Mouse (Mus musculus) left cerebral cortex, postnatal 25 days (tissue): Measurements from ENCODE around the gene Smc4. TPM values are rescaled to one million over a fixed set of nuclear protein-coding genes. Genes with fewer than 3 reads are reported as not detected.
"Not testable (repeated sequence)": the region's sequence is repeated elsewhere in the genome, so short reads cannot be mapped to it uniquely, and the experiment has no call there.

Experiments
- DNase-seq, 2 experiments: peaks; one replicate each; pipeline ENCODE4 v3.0.0; 2022; ENCODE audit warnings: low spot score in 2 of 2, mixed read lengths in 1 of 2
- intact Hi-C: fragments of 180-260 bp; cut with DNase I; formaldehyde crosslinking; loops from one replicate; pipeline ENCODE4 v1.15.1; 2025
- total RNA-seq, 2 experiments: library from RNA; stranded (reverse); gene quantifications; 2 replicates each; pipeline ENCODE4 v1.2.3; 2021

Gene Smc4
- total RNA-seq, 2 experiments from 2014 or later, result 5.3 to 5.6 TPM

DNA sequence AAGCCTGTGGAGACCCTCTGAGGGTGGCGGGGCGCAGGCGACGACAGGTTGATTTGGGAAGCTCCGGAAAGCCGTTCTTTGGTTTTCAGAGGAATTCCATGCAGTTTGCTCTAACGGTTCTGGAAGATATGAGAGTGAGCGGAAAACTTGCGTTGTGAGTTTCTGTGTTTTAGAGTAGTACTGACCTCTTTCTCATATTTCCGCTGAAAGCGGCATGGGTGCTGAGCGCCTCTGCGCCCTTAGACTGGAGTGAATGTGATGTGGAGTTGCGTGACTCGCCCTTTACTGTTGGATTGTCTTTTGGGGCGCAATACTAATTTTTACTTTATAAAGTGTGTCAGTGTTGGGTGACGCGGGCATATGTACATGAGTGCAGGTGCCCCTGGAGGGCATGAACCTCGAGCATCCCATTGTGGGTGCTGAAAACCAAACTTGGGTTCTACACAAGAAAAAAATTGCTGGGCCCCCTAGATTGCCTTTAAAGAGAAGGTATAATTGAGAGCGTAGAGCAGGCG is 1.8 kb downstream of the Smc4 start:
- intact Hi-C loops, result no loop called here

DNA sequence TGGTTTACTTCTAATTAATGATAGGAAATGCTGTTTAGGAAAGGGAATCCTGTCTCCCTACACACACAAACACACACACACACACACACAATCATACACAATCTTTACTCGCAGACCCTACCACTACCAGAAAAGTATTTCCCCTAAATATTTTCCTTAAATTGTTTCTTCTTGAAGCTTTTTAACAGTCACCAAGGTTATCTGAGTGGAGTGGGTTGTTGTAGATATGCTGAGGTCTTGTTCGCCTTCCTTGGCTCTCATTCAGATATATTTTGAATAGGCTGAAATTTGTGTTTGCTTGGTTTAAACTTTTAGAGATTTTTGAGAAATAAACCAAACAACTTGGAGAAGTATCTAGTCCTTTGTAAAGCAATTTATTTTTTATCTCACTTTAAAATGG is 4.3 kb downstream of the Smc4 start:
- intact Hi-C loops, result no loop called here
- no peak for DNase-seq

More for the DNA sequence above, 1.8 kb downstream of the Smc4 start:
- DNase-seq, result no peak

DNA sequence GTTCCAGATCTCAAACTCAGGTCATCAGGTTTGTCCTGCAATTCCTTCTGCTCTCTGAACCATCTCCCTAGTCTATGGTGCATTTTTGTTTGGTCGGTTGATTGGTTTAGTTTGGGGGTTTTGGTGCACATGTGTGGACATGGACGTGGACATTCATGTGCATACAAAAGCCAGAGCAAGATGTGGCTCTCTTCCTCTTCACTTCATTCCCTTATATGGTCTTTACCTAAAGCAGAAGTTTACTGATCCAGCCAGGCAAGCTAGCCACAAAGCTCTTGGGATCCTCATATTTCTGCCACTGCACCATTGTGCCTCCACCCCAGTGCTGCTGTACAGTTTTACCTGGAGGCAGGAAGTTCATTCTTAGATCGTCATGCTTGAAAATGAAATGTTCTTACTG is 12.6 kb downstream of the Smc4 start:
- intact Hi-C loops, result no loop called here
- no peak for DNase-seq

DNA sequence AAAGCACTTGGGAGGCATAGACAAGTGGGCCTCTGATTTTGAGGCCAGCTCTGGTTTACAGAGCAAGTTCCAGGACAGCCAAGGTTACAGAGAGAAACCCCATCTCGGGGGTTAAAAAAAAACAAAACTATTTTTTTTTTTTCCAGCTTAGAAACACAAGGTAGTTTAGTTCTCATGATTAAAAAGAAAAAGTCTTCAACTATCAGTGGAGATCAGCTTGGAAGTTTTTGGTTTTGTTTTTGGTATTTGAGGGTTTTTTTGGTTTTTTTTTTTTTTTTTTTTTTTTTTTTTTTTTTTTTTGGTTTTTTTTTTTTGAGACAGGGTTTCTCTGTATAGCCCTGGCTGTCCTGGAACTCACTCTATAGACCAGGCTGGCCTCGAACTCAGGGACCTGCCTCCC is 14.1 kb downstream of the Smc4 start:
- DNase-seq, intact Hi-C loops: not testable (repeated sequence)

DNA sequence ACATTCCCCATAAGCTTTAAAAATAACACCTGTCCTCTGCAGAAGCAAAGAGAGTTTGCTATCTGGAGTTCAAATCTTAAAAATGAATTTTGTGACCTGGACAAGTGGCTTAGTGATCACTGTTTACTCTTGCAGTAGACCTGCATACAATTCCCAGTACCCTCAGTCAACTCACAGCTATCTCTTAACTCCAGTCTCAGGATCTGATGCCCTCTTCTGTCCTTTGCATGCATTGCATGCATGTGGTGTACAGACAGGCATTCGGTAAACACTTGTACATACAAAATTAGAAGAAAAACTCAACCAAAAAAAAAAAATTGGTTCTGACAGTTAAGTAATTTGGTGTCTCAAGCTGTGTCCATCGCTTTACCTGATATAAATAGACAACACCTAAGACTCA is 15.7 kb downstream of the Smc4 start:
- intact Hi-C loops, result no loop called here
- DNase-seq, result no peak

DNA sequence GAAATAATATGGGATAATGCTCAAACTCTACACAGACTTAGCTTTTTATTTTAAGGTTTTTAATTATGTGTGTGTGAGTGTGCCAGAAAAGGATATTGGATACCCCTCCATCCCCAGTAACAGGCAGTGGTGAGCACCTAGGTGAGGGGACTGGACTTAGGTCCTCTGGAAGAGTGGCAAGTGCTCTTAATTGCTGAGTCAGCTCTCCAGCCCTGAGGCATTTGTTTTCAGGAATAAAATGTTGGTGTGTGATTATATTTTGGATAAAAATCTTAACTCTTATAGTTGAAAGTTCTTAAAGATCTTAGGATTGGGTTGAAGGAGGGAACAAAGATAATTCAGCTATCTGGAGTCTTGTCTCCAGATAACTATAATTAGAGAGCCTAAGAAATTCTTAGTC is 16.2 kb downstream of the Smc4 start:
- intact Hi-C loops, result no loop called here
- DNase-seq, result no peak

DNA sequence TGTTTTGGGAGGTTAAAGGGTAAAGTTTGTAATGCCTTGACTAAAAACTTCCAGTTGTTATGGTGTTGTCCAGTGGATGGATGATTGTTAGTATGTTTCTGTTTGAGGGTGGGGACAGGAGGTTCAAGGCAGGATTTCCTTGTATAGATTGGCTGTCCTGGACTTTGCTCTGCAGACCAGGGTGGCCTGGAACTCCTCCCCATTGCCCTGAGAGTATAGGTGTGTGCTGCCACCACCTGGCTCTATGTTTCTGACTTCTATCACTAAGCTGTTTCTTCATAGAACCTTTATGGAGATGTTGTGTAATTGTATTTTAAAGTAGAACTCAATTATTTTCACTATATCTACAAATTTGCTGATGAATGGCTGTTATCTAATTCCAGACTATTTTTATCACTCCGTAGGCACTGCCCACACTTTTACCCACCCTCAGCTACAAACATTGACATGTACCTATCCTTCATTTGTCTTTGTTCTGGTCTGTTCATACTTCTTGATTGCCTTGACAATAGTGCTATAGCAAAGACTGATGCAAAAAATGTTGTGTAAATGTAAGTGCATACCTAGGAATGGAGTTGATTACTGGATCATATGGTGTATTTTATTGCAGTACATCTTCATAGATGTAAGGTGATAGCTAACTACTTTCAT is 21.7 kb downstream of the Smc4 start:
- intact Hi-C loops, result no loop called here
- no peak for DNase-seq

DNA sequence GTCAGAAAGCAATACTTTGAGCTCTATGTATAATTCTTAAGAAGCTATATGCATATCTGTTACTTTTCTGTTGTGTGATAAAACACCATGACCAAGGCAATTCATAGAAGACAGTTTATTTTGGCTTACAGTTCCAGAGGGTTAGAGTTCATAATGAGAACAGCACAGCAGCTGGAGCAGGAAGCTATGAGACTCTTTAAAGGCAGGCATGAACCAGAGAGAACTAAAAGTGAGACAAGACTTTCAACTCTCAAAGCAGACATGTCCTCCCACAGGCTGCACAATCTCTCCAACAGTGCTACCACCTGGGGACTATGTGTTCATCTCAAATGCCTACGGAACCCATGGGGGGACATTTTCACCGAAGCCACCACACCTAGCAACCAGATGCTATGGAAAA is 35.6 kb downstream of the Smc4 start:
- no peak for DNase-seq
- intact Hi-C loops, result no loop called here

DNA sequence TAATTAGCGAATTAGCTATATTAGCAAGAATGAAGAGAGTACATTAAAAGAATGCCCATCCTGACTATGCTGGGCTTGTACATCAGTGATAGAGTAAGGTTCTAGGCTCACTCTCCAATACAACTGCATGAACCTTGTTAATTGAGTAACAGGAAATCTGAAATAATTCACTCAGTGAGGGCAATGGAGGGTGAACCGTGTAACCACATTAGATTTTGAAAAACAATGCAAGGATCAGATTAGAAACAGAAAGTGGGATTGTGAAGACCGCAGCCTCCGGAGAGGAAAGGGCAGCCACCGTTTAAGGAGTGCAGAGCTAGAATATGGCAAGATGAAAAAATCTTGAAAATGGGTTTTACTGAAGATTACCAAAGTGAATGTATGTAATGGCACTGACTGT is 36.8 kb downstream of the Smc4 start:
- no peak for DNase-seq
- intact Hi-C loops, result no loop called here

DNA sequence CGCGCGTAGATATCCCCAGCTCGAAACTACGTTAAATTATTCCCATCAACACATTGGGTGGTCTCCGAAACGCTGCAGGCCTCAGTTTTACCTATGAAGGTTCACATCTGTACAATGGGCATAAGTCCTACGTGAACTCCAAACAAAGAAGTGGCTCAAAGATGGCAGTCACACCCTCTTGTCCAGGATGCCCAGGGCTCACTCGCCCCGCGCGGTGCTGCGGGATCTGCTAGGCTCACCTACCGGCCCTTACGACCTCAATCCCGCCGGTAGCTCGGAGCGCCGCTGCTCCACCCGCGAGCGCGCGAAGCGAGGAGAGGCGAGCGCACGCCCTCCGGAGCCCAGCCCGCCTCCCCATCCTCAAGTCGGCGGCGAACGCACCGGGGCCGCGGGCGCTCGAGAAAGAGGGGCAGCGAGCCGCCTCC is 39.6 kb downstream of the Smc4 start:
- DNase-seq, result no peak
- intact Hi-C loops, result loop anchor here (2.0 kb wide), 1 partner anchor 39 kb away; the partner anchor contains the start of genes Ift80 and Smc4

DNA sequence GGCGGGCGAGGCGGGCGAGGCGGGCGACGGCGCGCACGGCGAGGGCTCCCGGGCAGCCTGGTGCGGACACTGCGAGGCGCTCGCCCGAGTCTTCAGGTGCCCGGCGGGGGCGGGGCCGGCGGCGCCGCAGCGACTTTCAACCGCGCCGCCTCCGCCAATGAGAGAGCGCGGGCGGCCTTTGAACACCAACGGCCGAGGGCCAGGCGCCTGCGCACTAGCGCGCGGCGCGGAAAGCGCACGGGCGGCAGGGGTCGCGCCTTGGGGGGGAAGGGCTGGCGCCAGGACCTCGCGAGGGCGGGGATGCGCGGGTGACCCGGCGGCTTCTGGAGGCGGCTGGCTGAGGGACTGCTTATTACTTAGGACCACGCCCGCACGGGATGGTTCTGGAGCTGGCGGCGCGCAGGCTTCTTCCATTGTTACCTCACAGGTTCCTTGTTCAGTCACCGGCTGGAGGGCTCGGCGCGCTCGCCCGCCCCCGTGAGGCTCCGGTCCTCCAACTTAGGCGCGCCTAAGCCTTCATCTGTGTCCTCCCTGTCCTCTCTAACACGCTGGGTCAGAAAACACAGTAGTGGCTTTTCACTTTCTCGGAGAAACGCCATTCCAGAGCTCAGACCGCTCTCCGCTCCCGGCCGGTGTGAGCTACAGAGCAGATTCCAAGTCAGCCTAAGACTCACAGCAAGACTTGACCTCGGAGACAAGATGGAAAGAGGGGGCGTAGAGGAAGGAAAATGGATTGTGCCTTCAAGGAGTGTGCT is 40.3 kb downstream of the Smc4 start, which contains the start of gene Trim59:
Trim59 (minus strand) TSS at position 111 of the 755 bp plus-strand sequence.
- intact Hi-C loops, result loop anchor here (2.0 kb wide), 1 partner anchor 40 kb away; the partner anchor contains the start of genes Ift80 and Smc4
- DNase-seq, result peak; percentile 90 to 92

DNA sequence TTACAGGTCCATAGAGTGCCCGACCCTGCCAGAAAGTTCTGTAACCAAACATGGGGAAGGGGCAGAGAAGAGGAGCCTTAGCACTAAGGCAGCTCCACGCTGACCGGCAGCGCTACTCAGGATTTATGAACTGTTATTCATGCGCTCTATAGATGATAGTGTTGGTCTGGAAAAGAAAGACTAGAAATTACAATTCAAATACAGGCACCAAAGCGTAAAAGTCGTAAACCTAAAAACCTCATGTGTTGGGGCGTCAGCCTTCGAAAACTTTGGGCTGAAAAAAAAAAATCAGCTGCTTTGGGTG is 40.8 kb downstream of the Smc4 start:
- intact Hi-C loops, result loop anchor here (2.0 kb wide), 1 partner anchor 41 kb away; the partner anchor contains the start of genes Ift80 and Smc4

DNA sequence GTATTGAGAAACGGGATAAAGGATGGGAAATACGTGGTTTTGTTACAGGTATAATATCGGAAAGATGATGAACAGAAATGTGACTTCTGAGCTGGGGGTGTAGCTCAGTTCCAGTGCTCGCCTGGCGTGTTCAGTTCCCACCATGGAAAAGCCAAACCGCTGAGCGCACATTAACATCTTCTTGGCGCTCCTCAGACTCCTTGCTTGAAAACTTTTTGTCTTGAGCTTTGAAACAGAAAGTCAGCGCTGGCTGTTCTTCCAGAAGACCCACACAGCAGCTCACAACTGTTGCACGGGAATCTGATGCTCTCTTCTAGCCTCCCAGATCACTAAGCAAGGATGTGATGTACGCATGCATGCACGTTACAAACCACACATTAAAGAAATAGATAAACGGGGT is 41.2 kb downstream of the Smc4 start:
- intact Hi-C loops, result loop anchor here (2.0 kb wide), 1 partner anchor 41 kb away; the partner anchor contains the start of genes Ift80 and Smc4
- no peak for DNase-seq

More for the DNA sequence above, 40.8 kb downstream of the Smc4 start:
- peak in 1 of 2 experiments; percentile 12 for DNase-seq

DNA sequence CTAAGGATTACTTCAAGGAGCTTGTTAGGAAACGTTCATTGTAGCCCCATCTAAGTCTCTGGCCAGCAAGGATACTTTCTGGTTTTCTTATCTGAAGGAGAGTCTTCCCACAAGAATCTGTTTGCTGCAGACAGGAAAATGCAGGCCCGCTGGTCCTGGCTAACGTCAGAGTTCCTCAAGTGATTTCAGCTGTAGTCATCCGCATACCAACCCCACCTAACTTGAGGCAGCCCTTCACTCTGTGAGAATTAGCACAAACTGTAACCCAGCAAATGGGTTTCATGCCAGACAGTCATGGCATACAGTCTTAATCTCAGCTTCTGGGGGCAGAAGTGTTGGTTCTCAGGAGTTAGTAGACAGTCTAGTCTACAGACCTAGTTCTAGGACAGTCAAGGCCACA is 42.0 kb downstream of the Smc4 start:
- no peak for DNase-seq
- intact Hi-C loops, result no loop called here

DNA sequence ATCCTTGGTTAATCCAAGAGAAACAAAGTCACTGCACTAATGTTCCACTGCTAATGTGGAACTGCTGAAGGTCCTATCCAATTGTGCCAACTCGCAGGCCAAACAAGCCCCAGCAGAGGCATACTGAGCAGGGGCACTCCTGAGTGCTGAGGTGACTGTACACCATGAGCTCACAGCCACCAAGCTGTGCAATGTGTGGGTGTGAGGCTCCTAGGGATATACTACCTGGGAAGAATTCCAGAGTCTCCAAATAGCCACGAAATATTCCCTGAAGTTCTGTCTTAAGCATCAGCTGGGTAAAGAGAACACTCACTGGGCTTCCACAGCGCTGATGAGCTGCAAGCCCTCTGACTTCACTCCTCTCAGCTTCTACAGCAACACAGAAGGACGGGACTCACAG is 43.1 kb downstream of the Smc4 start:
- intact Hi-C loops, result no loop called here
- DNase-seq, result peak in 1 of 2 experiments; percentile 28

DNA sequence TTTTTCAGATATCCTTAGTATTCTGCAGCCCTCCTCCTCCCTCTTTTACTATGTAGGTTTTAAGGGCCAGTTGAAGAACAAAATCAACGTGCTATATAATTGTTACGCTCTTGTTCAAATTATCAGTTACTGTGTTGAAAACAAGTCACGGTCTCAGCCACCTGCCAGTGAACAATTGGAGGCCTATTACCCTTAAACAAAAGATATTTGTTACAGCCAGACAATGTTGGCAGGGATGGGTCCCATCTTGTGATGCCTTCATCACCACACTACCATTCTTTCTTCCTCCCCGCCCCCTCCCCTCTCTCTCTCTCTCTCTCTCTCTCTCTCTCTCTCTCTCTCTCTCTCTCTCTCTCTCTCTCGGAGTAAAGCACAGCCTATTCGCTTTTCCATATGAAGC is 44.5 kb downstream of the Smc4 start:
- intact Hi-C loops, result no loop called here
- DNase-seq, result peak in 1 of 2 experiments; percentile 25

DNA sequence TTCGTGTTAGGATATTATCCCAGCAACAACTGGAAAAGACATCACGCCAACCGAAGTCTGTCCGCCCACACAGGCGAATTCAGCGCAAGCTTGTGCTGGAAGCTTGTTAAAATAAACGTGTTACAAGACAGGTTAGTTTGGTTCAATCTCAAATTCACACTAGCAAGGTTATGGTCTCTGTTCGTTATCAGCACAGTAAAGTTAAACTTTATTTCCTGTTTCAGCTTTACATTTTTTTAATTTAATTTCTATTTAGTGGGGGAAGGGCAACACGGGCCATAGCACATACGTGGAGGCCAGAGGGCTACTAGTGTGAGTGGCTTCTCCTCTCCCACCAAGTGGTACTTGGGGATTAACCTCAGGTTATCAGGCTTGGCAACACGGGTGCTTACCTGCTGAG is 47.4 kb downstream of the Smc4 start:
- intact Hi-C loops, result no loop called here
- DNase-seq, result no peak

DNA sequence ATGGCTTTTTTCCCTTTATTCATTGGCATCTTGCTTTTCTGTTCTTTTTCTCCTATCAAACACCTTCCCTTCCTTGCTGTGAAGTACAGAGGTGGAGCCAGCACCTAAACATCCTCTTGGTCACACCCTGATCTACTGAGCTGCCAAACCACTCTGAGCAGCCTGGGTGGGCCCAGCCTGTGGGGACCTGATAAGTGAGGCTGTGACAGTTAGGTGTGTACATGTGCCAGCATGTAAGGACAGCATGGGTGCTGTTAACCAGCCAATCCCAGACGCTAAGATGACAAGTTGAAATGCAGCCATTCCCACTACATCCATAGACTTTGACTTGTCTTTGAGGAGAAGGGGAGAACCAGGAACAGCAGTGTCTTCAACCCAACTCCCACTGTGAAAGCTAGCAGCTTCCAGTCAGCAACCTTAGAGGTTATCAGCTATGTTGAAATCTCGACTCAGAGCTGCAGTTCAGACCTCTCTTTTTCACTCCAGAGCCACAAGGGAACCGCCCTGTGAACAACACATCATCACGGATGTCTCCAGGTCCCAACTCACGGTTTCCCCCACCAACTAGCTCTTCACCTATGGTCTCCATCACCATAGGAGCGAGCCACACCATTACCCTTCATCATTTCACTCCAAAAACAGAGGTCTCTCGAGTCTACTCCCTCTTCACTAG is 50.4 kb downstream of the Smc4 start:
- intact Hi-C loops, result no loop called here
- DNase-seq, result no peak

DNA sequence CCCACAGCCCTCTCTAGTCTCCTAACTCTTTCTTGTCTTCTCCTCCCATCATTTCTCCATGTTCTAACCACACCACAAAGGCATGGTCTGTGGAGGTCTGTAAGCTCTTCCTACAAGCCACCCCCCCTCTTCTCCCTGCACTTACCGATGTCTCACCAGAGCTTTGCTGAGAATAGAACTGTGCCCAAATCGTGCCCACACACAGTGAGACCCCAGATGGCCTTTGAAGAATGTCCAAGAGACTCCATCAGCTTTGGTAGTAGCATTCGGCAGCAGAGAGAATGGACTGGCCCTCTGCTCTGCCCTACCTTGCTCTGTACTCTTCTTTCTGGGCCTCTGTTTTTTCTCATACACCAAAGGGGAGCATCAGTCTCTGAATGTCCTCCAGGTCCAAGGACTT is 51.3 kb downstream of the Smc4 start:
- intact Hi-C loops, result no loop called here
- no peak for DNase-seq

DNA sequence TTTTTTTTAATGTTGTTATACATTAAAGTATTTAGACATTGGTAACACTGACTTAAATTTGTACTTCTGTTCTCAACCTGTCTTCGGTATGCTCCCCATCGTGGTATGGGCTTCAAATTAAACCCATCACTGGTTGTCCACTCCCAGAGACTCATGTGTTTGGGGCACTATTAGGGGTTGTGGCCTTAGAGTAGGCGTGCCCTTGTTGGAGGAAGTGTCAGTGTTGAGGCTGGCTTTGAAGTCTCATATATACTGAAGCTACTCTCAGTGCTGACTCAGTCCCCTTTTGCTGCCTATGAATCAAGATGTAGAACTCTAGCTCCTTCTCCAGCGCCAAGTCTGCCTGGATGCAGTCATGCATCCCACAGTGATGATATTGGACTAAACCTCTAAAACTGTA is 56.1 kb downstream of the Smc4 start:
- intact Hi-C loops, result no loop called here

More for the DNA sequence above, 56.1 kb downstream of the Smc4 start:
- DNase-seq, result no peak
